Mouse (Mus musculus): Measurements from ENCODE around the gene Stub1. TPM values are rescaled to one million over a fixed set of nuclear protein-coding genes. Genes with fewer than 3 reads are reported as not detected.

Stub1 gene
- polyA plus RNA-seq, 1 experiment from 2014 or later, result 316 TPM

GRCm38 (mm10) chr17:25841117-25841880 is 8.1 kb upstream of the Stub1 start, which contains the start of gene Gm20683:
TSS of gene Gm20683 (minus strand) at chr17:25841763.
- Histone ChIP-seq H3K9me3 (no peaks in the 10 kb centered on the region), H3K27ac (replicated peaks) (no peak within 1 kb of the TSS), H3K36me3 (peaks cover 53% of the 10 kb centered on the region), H3K4me3 (no peak within 1 kb of the TSS), H3K4me2 (no peak within 1 kb of the TSS), H3K27me3 (no peaks in the 10 kb centered on the region), H3K4me1 (replicated peaks) (peaks cover 46% of the 10 kb centered on the region), H3K9ac (no peak within 1 kb of the TSS)
- ATAC-seq (ENCODE audit: low read depth), result no peak
- 92% methylated on average over 22 of the region's 22 CpGs for WGBS

GRCm38 (mm10) chr17:25840519-25840918 is 7.3 kb upstream of the Stub1 start:
- WGBS, result 97% methylated on average over 6 of the region's 6 CpGs
- no peaks in the 10 kb centered on the region for H3K9me3 ChIP-seq
- no peak overlapping the region for H3K9ac ChIP-seq
- peaks cover 54% of the 10 kb centered on the region for H3K4me1 ChIP-seq (replicated peaks)
- no peak overlapping the region for H3K4me2 ChIP-seq
- no peak for ATAC-seq (ENCODE audit: low read depth)
- H3K36me3 ChIP-seq, result peaks cover 54% of the 10 kb centered on the region
- H3K27me3 ChIP-seq, result no peaks in the 10 kb centered on the region
- no peak overlapping the region for H3K27ac ChIP-seq (replicated peaks)
- H3K4me3 ChIP-seq, result no peak overlapping the region

GRCm38 (mm10) chr17:25839455-25840235 is 6.4 kb upstream of the Stub1 start:
- no peak overlapping the region for H3K27ac ChIP-seq (replicated peaks)
- H3K9ac ChIP-seq, result no peak overlapping the region
- peaks cover 59% of the 10 kb centered on the region for H3K36me3 ChIP-seq
- no peaks in the 10 kb centered on the region for H3K27me3 ChIP-seq
- no peak overlapping the region for H3K4me3 ChIP-seq
- WGBS, result 80% methylated on average over 14 of the region's 14 CpGs
- H3K9me3 ChIP-seq, result no peaks in the 10 kb centered on the region
- no peak for ATAC-seq (ENCODE audit: low read depth)
- no peak overlapping the region for H3K4me2 ChIP-seq
- H3K4me1 ChIP-seq (replicated peaks), result peaks cover 59% of the 10 kb centered on the region

GRCm38 (mm10) chr17:25838904-25839303 is 5.7 kb upstream of the Stub1 start:
- H3K9ac ChIP-seq, result no peak overlapping the region; the same call in 1 of the 2 replicates
- no peak overlapping the region for H3K27ac ChIP-seq (replicated peaks)
- no peak overlapping the region for H3K4me3 ChIP-seq
- H3K4me2 ChIP-seq, result no peak overlapping the region
- no peak for ATAC-seq (ENCODE audit: low read depth)
- H3K4me1 ChIP-seq (replicated peaks), result peaks cover 63% of the 10 kb centered on the region
- no peaks in the 10 kb centered on the region for H3K27me3 ChIP-seq
- 86% methylated on average over 4 of the region's 4 CpGs for WGBS
- H3K9me3 ChIP-seq, result no peaks in the 10 kb centered on the region
- peaks cover 59% of the 10 kb centered on the region for H3K36me3 ChIP-seq

GRCm38 (mm10) chr17:25837533-25837932 is 4.3 kb upstream of the Stub1 start:
- WGBS, result 20% methylated on average over 3 of the region's 3 CpGs
- Histone ChIP-seq H3K27ac (replicated peaks) (peak overlapping the region; percentile 84), H3K9me3 (no peaks in the 10 kb centered on the region), H3K4me3 (peak overlapping the region; percentile 48), H3K27me3 (no peaks in the 10 kb centered on the region), H3K9ac (peak overlapping the region; percentile 87), H3K4me2 (peak overlapping the region; percentile 98), H3K36me3 (peaks cover 53% of the 10 kb centered on the region), H3K4me1 (replicated peaks) (peaks cover 57% of the 10 kb centered on the region)
- ATAC-seq (ENCODE audit: low read depth), result no peak

- peak within 1 kb of the TSS; percentile 48 for H3K4me3 ChIP-seq
- peaks cover 59% of the 10 kb centered on the region for H3K4me1 ChIP-seq (replicated peaks)
- peaks cover 48% of the 10 kb centered on the region for H3K36me3 ChIP-seq
- H3K27ac ChIP-seq (replicated peaks), result peak within 1 kb of the TSS; percentile 84
- peak within 1 kb of the TSS; percentile 98 for H3K4me2 ChIP-seq
- no peaks in the 10 kb centered on the region for H3K9me3 ChIP-seq
- peak; percentile 12; the same call in 1 of the 2 replicates for ATAC-seq (ENCODE audit: low read depth)
- under 1% methylated on average over 28 of the region's 29 CpGs for WGBS
- H3K27me3 ChIP-seq, result no peaks in the 10 kb centered on the region
- H3K9ac ChIP-seq, result peak within 1 kb of the TSS; percentile 87
Measured at GRCm38 (mm10) chr17:25837076-25837410, 3.8 kb upstream of the Stub1 start, which contains the start of gene Rhbdl1. TSS of gene Rhbdl1 (minus strand) at chr17:25837295.

- WGBS, result 21% methylated on average over 23 of the region's 23 CpGs
Measured at GRCm38 (mm10) chr17:25836397-25837075, 3.3 kb upstream of the Stub1 start.

GRCm38 (mm10) chr17:25835816-25836215 is 2.6 kb upstream of the Stub1 start:
- peak overlapping the region; percentile 48; the same call in 1 of the 2 replicates for H3K4me3 ChIP-seq
- H3K27me3 ChIP-seq, result no peaks in the 10 kb centered on the region
- H3K4me2 ChIP-seq, result peak overlapping the region; percentile 98
- peaks cover 47% of the 10 kb centered on the region for H3K36me3 ChIP-seq
- no peaks in the 10 kb centered on the region for H3K9me3 ChIP-seq
- peaks cover 71% of the 10 kb centered on the region for H3K4me1 ChIP-seq (replicated peaks)
- no peak overlapping the region for H3K27ac ChIP-seq (replicated peaks)
- peak overlapping the region; percentile 87 for H3K9ac ChIP-seq
- no peak for ATAC-seq (ENCODE audit: low read depth)
- 94% methylated on average over 16 of the region's 16 CpGs for WGBS

More at GRCm38 (mm10) chr17:25836397-25837075, 3.3 kb upstream of the Stub1 start:
- no peak for ATAC-seq (ENCODE audit: low read depth)
- Histone ChIP-seq H3K4me2 (peak overlapping the region; percentile 98), H3K9me3 (no peaks in the 10 kb centered on the region), H3K4me1 (replicated peaks) (peaks cover 64% of the 10 kb centered on the region), H3K27me3 (no peaks in the 10 kb centered on the region), H3K36me3 (peaks cover 47% of the 10 kb centered on the region), H3K9ac (peak overlapping the region; percentile 87), H3K4me3 (peak overlapping the region; percentile 48), H3K27ac (replicated peaks) (peak overlapping the region; percentile 84)

GRCm38 (mm10) chr17:25835301-25835700 is 2.1 kb upstream of the Stub1 start:
- Histone ChIP-seq H3K36me3 (peaks cover 47% of the 10 kb centered on the region), H3K27me3 (no peaks in the 10 kb centered on the region), H3K4me3 (0 out of 2 replicates have a peak overlapping the region, but pooled peaks have one; percentile 76), H3K4me2 (peak overlapping the region; percentile 98), H3K9ac (peak overlapping the region; percentile 76; the same call in 1 of the 2 replicates), H3K27ac (replicated peaks) (no peak overlapping the region), H3K9me3 (no peaks in the 10 kb centered on the region), H3K4me1 (replicated peaks) (peaks cover 76% of the 10 kb centered on the region)
- no peak for ATAC-seq (ENCODE audit: low read depth)
- WGBS, result 95% methylated on average over 7 of the region's 7 CpGs

- Histone ChIP-seq H3K9me3 (no peaks in the 10 kb centered on the region), H3K4me3 (peak overlapping the region; percentile 76), H3K4me1 (replicated peaks) (peaks cover 82% of the 10 kb centered on the region), H3K27ac (replicated peaks) (peak overlapping the region; percentile 94; the same call in 1 of the 2 replicates), H3K27me3 (no peaks in the 10 kb centered on the region), H3K4me2 (peak overlapping the region; percentile 98), H3K9ac (peak overlapping the region; percentile 76), H3K36me3 (peaks cover 47% of the 10 kb centered on the region)
- WGBS, result 92% methylated on average over 12 of the region's 12 CpGs
- no peak for ATAC-seq (ENCODE audit: low read depth)
Measured at GRCm38 (mm10) chr17:25834595-25835222, 1.5 kb upstream of the Stub1 start.

- Histone ChIP-seq H3K4me1 (replicated peaks) (peaks cover 87% of the 10 kb centered on the region), H3K4me2 (peak overlapping the region; percentile 98), H3K9me3 (no peaks in the 10 kb centered on the region), H3K27ac (replicated peaks) (peak overlapping the region; percentile 94), H3K4me3 (peak overlapping the region; percentile 76), H3K9ac (peak overlapping the region; percentile 76), H3K36me3 (peaks cover 41% of the 10 kb centered on the region), H3K27me3 (no peaks in the 10 kb centered on the region)
- WGBS, result 55% methylated on average over 6 of the region's 6 CpGs
- ATAC-seq (ENCODE audit: low read depth), result no peak
Measured at GRCm38 (mm10) chr17:25833961-25834594, 874 bp upstream of the Stub1 start.
